Mouse (Mus musculus) forebrain, postnatal 0 days (tissue): ENCODE measurements around the gene Pisd. TPM values are rescaled to one million over a fixed set of nuclear protein-coding genes. Genes with fewer than 3 reads are reported as not detected.

ENCODE experiments used
- ATAC-seq: fragments of 200-750 bp; cut with Nextera tagmentation; 2 replicates; pipeline ENCODE4 v1.8.0; 2017; ENCODE audit warnings: mild to moderate bottlenecking, moderate library complexity
- DNase-seq: peaks from one replicate; pipeline ENCODE4 v3.0.0-alpha.2; 2015
- H3K27ac ChIP-seq: fragments of 300-500 bp; sonication (generic); 2 replicates; pipeline ENCODE4 v1.5.1; 2014; ENCODE audit warnings: low read depth, mild to moderate bottlenecking, antibody characterized with exemption, low read length, moderate library complexity, mixed read lengths
- H3K27me3 ChIP-seq: fragments of 300-500 bp; sonication (generic); 2 replicates; pipeline ENCODE4 v1.6.1; 2014; ENCODE audit warnings: mild to moderate bottlenecking, low read length, mixed read lengths; ENCODE audit not compliant: insufficient read depth
- H3K36me3 ChIP-seq: fragments of 300-500 bp; sonication (generic); 2 replicates; pipeline ENCODE4 v1.6.1; 2014; ENCODE audit warnings: mild to moderate bottlenecking, moderate library complexity; ENCODE audit not compliant: insufficient read depth
- H3K4me1 ChIP-seq: fragments of 300-500 bp; sonication (generic); 2 replicates; pipeline ENCODE4 v1.6.1; 2014; ENCODE audit warnings: antibody characterized with exemption; ENCODE audit not compliant: insufficient read depth
- H3K4me2 ChIP-seq: fragments of 300-500 bp; sonication (generic); 2 replicates; pipeline ENCODE4 v1.6.1; 2014; ENCODE audit warnings: low read depth, mild to moderate bottlenecking, moderate library complexity
- H3K4me3 ChIP-seq: fragments of 300-500 bp; sonication (generic); 2 replicates; pipeline ENCODE4 v1.5.1; 2014; ENCODE audit warnings: low read depth, low read length, mixed read lengths
- H3K9ac ChIP-seq: fragments of 300-500 bp; sonication (generic); 2 replicates; pipeline ENCODE4 v1.6.1; 2014; ENCODE audit warnings: mild to moderate bottlenecking
- H3K9me3 ChIP-seq: fragments of 300-500 bp; sonication (generic); 2 replicates; pipeline ENCODE4 v1.6.1; 2016; ENCODE audit warnings: low read length
- CTCF ChIP-seq: sonication (generic); IDR thresholded peaks from 2 replicates; pipeline ENCODE4 v1.5.1; 2016; ENCODE audit warnings: antibody characterized with exemption, control low read depth, low read depth
- WGBS: fragments of 180-500 bp; shearing (Covaris S2); extraction: QIAGEN DNeasy Blood & Tissue Kit; methylation state at CpG from one replicate; pipeline ENCODE4 v1.1.7; 2014; 5-methylcytosine and 5-hydroxymethylcytosine counted together
- polyA plus RNA-seq: library from polyadenylated mRNA; unstranded; fragments of >200 nt; fragmentation: Nextera tagmentation; extraction: Ambion mirVana; gene quantifications from 2 replicates; pipeline ENCODE4 v1.2.1, GENCODE M21; 2015
- total RNA-seq: library from RNA; depleted of rRNA; stranded (reverse); fragments of >200 nt; gene quantifications from 2 replicates; pipeline ENCODE4 v1.2.3, GENCODE M21; 2014

The Pisd gene
- total and polyA plus RNA-seq, 2 experiments from 2014 or later, result 96.4 to 99.1 TPM

DNA sequence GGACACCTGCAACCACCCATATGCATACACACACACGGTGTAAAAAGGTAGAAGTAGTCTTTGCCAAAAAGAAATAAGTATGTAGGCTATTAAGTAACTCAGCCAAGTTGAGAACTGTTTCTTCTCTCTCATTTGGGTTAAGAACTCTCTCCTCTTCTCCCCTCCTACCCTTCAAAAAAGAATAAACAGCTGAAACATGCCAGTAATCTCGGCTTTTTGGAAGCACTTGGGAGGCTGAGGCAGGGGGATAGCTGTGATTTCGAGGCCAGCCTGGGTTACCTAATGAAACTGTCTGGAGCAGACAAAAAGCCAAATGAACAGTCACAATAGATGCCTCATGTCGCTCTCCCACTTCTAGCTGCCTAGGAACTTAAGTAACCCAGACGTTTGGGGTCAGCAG is 720 bp downstream of the Pisd start:
- H3K4me2 ChIP-seq, result peak overlapping the region; percentile 66
- H3K9ac ChIP-seq, result peak overlapping the region; percentile 56
- TF ChIP-seq CTCF, result no peak
- H3K27ac ChIP-seq, result 0 out of 2 replicates have a peak overlapping the region, but pooled peaks have one; percentile 16
- H3K4me3 ChIP-seq, result peak overlapping the region; percentile 61
- no peaks in the 10 kb centered on the region for H3K9me3 ChIP-seq
- peaks cover 3% of the 10 kb centered on the region; the same call in 1 of the 2 replicates for H3K36me3 ChIP-seq
- no peak for DNase-seq
- 21% methylated on average over 5 of the region's 5 CpGs for WGBS
- H3K27me3 ChIP-seq, result no peaks in the 10 kb centered on the region
- no peaks in the 10 kb centered on the region for H3K4me1 ChIP-seq
- ATAC-seq, result no peak

DNA sequence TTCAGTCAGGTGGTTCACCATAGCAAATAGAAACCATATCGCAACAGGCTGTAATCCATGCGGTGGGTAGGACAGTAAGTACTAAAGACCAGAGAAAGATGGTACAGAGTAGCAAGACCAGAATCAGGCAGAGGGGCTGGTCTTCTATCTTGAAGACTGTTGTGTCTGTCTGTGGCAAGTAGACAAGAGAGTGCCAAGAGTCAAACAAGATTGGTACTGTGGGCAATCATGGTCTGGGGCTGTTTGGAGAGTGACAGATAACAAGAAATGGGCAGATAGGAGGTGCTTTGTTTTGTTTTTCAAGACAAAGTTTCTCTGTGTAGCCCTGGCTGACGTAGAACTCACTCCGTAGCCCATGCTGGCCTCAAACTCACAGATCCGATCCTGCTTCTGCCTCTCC is 3.9 kb downstream of the Pisd start:
- H3K4me3 ChIP-seq, result no peak overlapping the region
- no peak overlapping the region for H3K9ac ChIP-seq
- no peak for ATAC-seq
- peaks cover 3% of the 10 kb centered on the region; the same call in 1 of the 2 replicates for H3K36me3 ChIP-seq
- H3K27me3 ChIP-seq, result no peaks in the 10 kb centered on the region
- no peak for DNase-seq
- H3K9me3 ChIP-seq, result no peaks in the 10 kb centered on the region
- no peak overlapping the region for H3K4me2 ChIP-seq
- no peak overlapping the region for H3K27ac ChIP-seq
- TF ChIP-seq CTCF, result no peak
- WGBS, result 98% methylated on average over 5 of the region's 5 CpGs
- no peaks in the 10 kb centered on the region for H3K4me1 ChIP-seq

DNA sequence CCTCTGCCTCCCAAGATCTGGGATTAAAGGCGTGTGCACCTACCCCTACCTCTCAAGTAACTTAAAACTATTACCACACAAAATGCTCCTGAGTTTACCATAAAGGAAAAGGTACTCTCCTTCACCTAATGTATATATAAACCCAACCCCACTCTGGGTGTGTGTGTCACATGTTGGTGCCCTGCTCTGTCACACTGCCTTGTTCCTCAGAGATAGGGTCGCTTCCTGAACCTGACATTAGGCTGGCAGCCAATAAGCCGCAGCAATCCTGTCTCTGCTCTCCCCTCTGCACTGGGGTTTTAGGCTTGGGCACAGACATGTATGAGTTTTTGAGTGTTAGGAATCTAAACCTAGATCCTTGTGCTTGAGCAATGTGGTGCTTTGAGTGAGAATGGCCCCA is 7.3 kb downstream of the Pisd start:
- no peak for TF ChIP-seq CTCF
- Histone ChIP-seq H3K27me3 (no peaks in the 10 kb centered on the region), H3K9me3 (no peaks in the 10 kb centered on the region), H3K36me3 (peaks cover 13% of the 10 kb centered on the region), H3K4me2 (no peak overlapping the region), H3K9ac (no peak overlapping the region), H3K4me1 (no peaks in the 10 kb centered on the region), H3K27ac (no peak overlapping the region), H3K4me3 (no peak overlapping the region)
- ATAC-seq, result no peak
- DNase-seq, result no peak
- 92% methylated on average over 3 of the region's 3 CpGs for WGBS

DNA sequence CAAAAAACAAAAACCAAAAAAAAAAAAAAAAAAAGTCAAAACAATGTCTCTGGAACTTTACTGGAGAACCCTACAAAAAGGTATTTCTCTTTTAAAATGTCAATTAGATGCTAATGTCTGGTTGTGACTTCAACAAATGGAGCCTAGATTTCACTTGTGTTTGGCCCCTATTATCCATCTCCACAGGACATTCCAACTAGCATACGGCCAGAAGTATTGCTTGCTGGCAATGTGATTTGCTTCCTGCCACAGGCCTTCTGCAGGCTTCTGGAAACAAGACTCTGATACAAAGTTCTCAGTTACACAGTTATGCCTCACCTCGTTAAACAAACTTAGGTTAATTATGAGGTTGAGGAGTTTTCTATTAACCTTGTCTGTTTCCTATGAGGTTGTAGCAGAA is 13.1 kb downstream of the Pisd start:
- peaks cover 28% of the 10 kb centered on the region for H3K36me3 ChIP-seq
- WGBS, result 48% methylated on average over 2 of the region's 2 CpGs
- H3K4me3 ChIP-seq, result no peak overlapping the region
- H3K9ac ChIP-seq, result no peak overlapping the region
- no peak overlapping the region for H3K4me2 ChIP-seq
- ATAC-seq (no peak), DNase-seq (no peak)
- TF ChIP-seq CTCF, result no peak
- no peaks in the 10 kb centered on the region for H3K4me1 ChIP-seq
- H3K27me3 ChIP-seq, result no peaks in the 10 kb centered on the region
- H3K27ac ChIP-seq, result no peak overlapping the region
- no peaks in the 10 kb centered on the region for H3K9me3 ChIP-seq

DNA sequence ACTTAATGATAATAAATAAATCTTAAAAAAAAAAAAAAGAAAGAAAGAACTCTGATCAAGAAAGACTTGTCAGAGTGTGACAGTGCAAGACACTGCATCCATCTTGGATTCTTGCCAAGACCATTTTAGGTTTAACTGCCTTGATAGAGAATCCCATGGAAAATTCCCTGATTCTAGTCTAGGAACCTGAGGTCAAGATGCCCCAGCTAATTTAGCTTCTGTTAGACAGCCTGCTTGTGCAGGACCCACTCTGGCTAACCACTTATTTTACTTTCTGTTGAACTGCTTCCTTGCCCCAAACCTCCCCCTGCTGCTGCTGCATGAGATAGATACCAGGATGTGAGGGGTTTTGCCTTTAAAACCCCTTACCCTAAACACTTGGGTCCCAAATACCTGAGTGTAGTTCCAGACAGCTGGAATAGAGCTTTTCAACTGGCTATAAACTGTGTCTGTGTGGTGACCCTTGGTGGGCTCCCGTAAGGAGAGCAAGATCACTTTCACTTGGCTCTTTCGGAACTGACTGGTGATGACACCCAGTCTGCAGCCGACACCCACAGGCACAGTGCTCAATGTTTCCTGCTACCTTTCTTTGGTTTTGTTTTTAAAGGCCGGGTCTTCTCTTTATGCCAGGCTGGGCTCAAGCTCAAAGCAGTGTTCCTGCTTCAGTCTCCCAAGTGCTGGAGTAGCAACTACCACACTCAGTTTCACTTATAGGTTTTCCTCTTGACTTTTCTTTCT is 17.6 kb downstream of the Pisd start:
- Histone ChIP-seq H3K4me1 (no peaks in the 10 kb centered on the region), H3K9ac (no peak overlapping the region), H3K27me3 (no peaks in the 10 kb centered on the region), H3K4me3 (no peak overlapping the region), H3K4me2 (no peak overlapping the region), H3K27ac (no peak overlapping the region), H3K36me3 (peaks cover 40% of the 10 kb centered on the region), H3K9me3 (no peaks in the 10 kb centered on the region)
- TF ChIP-seq CTCF, result no peak
- ATAC-seq, result no peak
- 96% methylated on average over 4 of the region's 4 CpGs for WGBS
- no peak for DNase-seq

DNA sequence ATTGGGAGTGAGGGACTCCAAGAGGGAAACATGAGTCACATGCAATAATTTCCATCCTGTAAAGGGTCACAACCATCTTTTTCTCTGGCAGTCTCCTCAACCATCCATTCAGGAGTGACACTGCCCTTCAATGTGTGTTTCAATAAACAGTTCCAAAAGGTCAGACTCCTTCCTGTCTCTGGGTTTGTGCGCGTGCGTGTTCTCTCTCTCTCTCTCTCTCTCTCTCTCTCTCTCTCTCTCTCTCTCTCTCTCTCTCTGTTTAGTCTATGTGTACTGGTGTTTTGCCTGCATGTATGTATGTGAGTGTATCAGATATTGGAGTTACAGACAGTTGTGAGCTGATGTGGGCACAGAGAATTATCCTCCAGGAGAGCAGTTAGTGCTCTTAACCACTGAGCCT is 18.4 kb downstream of the Pisd start:
- 86% methylated on average over 3 of the region's 3 CpGs for WGBS
- no peaks in the 10 kb centered on the region for H3K4me1 ChIP-seq
- ATAC-seq (no peak), DNase-seq (no peak)
- no peaks in the 10 kb centered on the region for H3K9me3 ChIP-seq
- no peak overlapping the region for H3K9ac ChIP-seq
- no peak overlapping the region for H3K27ac ChIP-seq
- peaks cover 39% of the 10 kb centered on the region for H3K36me3 ChIP-seq
- no peak for TF ChIP-seq CTCF
- no peak overlapping the region for H3K4me3 ChIP-seq
- H3K4me2 ChIP-seq, result no peak overlapping the region
- H3K27me3 ChIP-seq, result no peaks in the 10 kb centered on the region

DNA sequence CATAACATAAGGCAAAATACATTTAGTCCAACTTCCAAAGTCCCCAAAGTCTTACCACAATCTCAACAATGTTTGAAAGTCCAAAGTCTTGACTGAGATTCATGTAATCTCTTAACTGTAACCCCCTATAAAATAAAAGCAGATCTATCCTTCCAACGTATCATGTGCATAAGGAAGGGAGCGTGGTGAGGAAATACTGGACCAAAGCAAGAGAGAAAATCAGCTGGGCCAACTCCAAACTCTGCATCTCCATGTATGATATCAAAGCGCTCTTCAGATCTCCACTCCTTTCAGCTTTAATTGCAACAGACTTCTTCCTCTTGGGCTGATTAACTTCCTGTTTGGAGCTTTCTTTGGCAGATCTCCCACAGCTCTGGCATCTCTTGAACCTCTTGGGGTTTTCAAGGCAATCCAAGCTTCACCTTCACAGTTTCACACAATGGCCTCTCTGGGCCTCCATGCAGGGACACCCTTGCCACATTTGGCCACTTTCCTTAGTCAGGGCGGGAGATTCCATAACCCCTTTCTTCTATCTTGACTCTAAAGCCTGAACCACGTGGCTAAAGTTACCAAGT is 23.8 kb downstream of the Pisd start:
- H3K4me1 ChIP-seq, result no peaks in the 10 kb centered on the region
- WGBS, result 87% methylated on average over 5 of the region's 5 CpGs
- H3K36me3 ChIP-seq, result peaks cover 24% of the 10 kb centered on the region
- TF ChIP-seq CTCF, result no peak
- H3K27ac ChIP-seq, result no peak overlapping the region
- H3K4me2 ChIP-seq, result no peak overlapping the region
- ATAC-seq (no peak), DNase-seq (no peak)
- no peak overlapping the region for H3K4me3 ChIP-seq
- no peaks in the 10 kb centered on the region for H3K9me3 ChIP-seq
- H3K27me3 ChIP-seq, result no peaks in the 10 kb centered on the region
- no peak overlapping the region for H3K9ac ChIP-seq
